Mouse (Mus musculus): ENCODE data around the gene Diaph3. TPM values are rescaled to one million over a fixed set of nuclear protein-coding genes. Genes with fewer than 3 reads are reported as not detected.

Diaph3 gene
- polyA plus RNA-seq (2015; fragmentation: Nextera tagmentation; extraction: Ambion mirVana), result 20.7 and 25.9 TPM in 2 replicates

GRCm38 (mm10) chr14:87140963-87141486 lies at the start of gene Diaph3:
Diaph3 (minus strand) TSS chr14:87141235.

Data from spleen, postnatal 0 days (tissue).